Mouse (Mus musculus) cortical plate, adult 2 months (tissue): ENCODE data around the gene Unc13a.

ENCODE experiments used
- CTCF ChIP-seq: fragments of 200-500 bp; IDR thresholded peaks from 2 replicates; pipeline ENCODE4 v1.5.1; 2011; ENCODE audit warnings: mild to moderate bottlenecking, control low read depth, low read length; ENCODE audit not compliant: insufficient read depth; ENCODE audit errors: extremely low read depth
- POLR2A ChIP-seq: fragments of 200-500 bp; IDR thresholded peaks from 2 replicates; pipeline ENCODE4 v1.6.1; 2011; ENCODE audit warnings: mild to moderate bottlenecking, low read length, control low read depth; ENCODE audit not compliant: insufficient read depth; ENCODE audit errors: extremely low read depth

- TF ChIP-seq POLR2A (no peak), CTCF (no peak)
These were observed 29.1 kb upstream of the Unc13a start for GRCm38 (mm10) chr8:71700493-71701269.
